Comparison of ENCODE assay signal across 20 mouse cellular contexts in the genomic region with DNA sequence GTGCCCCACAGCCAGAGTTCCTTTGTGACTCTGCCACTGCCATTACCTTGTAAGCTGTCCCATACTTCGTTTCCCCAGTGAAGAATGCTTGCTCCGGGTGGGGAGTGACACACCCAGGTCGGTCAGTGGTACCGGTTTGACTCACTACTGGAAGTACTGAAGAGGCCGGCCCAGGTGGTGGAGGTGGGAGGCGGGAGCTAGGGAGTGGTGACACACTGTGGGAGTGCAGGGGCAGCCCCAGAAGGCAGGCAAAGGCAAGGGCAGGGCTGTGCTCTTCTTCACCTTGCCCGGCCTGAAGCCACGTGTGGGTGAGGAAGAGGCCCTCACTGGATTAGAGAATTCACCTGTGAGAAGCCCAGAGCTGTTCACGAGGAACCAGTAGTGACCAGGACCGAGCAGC. TPM values are rescaled to one million over a fixed set of nuclear protein-coding genes. Genes with fewer than 3 reads are reported as not detected.
DNase-seq lines count a peak whose midpoint lies in the region; ATAC-seq and TF ChIP-seq lines count a peak whose summit lies in the region.
"Had no signal": no experiment of that assay in that cellular context is flagged by ENCODE, and none has a peak within 500 bp of the region (broad histone marks: within the 10 kb centered on the region; RNA-seq: fewer than 3 reads in every experiment).

No protein-coding gene starts in this region.

- no peak overlapping the region for H3K9ac ChIP-seq in stomach, embryonic 16.5 days (ENCODE audit: low read length)
- no peak overlapping the region for H3K9ac ChIP-seq in hindbrain, postnatal 0 days (replicated peaks; ENCODE audit: low read length)
- H3K9ac ChIP-seq: heart, embryonic 13.5 days; limb, embryonic 12.5 days; liver, embryonic 12.5 days; lung, embryonic 14.5 days; midbrain, embryonic 13.5 days; neural tube, embryonic 13.5 days had no signal

- no peaks in the 10 kb centered on the region for H3K27me3 ChIP-seq in stomach, embryonic 16.5 days (ENCODE audit: control insufficient read depth, insufficient read depth, low read length)
- H3K27me3 ChIP-seq in hindbrain, postnatal 0 days (ENCODE audit: insufficient read depth, low read length): no peaks in the 10 kb centered on the region

- ATAC-seq in stomach, embryonic 16.5 days (ENCODE audit: insufficient read depth, low FRiP score): peak; percentile 77; the same call in 1 of the 2 replicates
- no peak for ATAC-seq in hindbrain, postnatal 0 days
- ATAC-seq: hindbrain, embryonic 16.5 days; liver, embryonic 12.5 days; midbrain, embryonic 13.5 days had no signal

- no peaks in the 10 kb centered on the region for H3K36me3 ChIP-seq in stomach, embryonic 16.5 days (ENCODE audit: control insufficient read depth, insufficient read depth, low read length)
- no peaks in the 10 kb centered on the region for H3K36me3 ChIP-seq in hindbrain, postnatal 0 days (ENCODE audit: insufficient read depth, low read length)
- H3K36me3 ChIP-seq: forebrain, embryonic 10.5 days; heart, embryonic 13.5 days; limb, embryonic 12.5 days; liver, embryonic 12.5 days; midbrain, embryonic 13.5 days; neural tube, embryonic 13.5 days had no signal

- no peak overlapping the region for H3K27ac ChIP-seq in stomach, embryonic 16.5 days (ENCODE audit: low read length)
- H3K27ac ChIP-seq in hindbrain, postnatal 0 days: no peak overlapping the region
- H3K27ac ChIP-seq: forebrain, embryonic 10.5 days; heart, embryonic 13.5 days; limb, embryonic 12.5 days; liver, embryonic 12.5 days; midbrain, embryonic 13.5 days; neural tube, embryonic 13.5 days had no signal

- peaks cover 3% of the 10 kb centered on the region; the same call in 1 of the 2 replicates for H3K4me1 ChIP-seq in stomach, embryonic 16.5 days (ENCODE audit: control insufficient read depth, insufficient read depth, low read length)
- H3K4me1 ChIP-seq in hindbrain, postnatal 0 days (ENCODE audit: insufficient read depth, low read length): no peaks in the 10 kb centered on the region
- H3K4me1 ChIP-seq: heart, embryonic 13.5 days had no signal

- no peaks in the 10 kb centered on the region for H3K9me3 ChIP-seq in stomach, embryonic 16.5 days (replicated peaks; ENCODE audit: control insufficient read depth, low read length)
- no peaks in the 10 kb centered on the region for H3K9me3 ChIP-seq in hindbrain, postnatal 0 days (ENCODE audit: low read length)
- H3K9me3 ChIP-seq: forebrain, embryonic 10.5 days; limb, embryonic 12.5 days; liver, embryonic 12.5 days; midbrain, embryonic 13.5 days; neural tube, embryonic 13.5 days had no signal

- intact Hi-C loops in left cerebral cortex, postnatal 14 days (cut with DNase I): loop anchor here (5.0 to 10.0 kb wide), 2 partner anchors 295 to 738 kb away; no protein-coding TSS in a partner anchor

- peak; percentile 26 to 50 for DNase-seq in urinary bladder, adult 18-20 months (ENCODE audit: low spot score in 2 of 2)
- no peak for DNase-seq in urinary bladder, postnatal 10 days (ENCODE audit: low spot score)
- peak; percentile 38 for DNase-seq in ZHBTc4 (ENCODE audit: low read depth, low spot score)
- DNase-seq in left cerebral cortex, postnatal 14 days (ENCODE audit: low spot score in 2 of 2): no peak
- no peak for DNase-seq in hindbrain, postnatal 0 days (ENCODE audit: low spot score)
- DNase-seq in spleen, adult 12 weeks (ENCODE audit: low spot score): no peak
- DNase-seq: adrenal gland, adult 2 months; cerebellum, adult 8-10 months; kidney, adult 8-10 months; kidney, postnatal 14 days; lung, embryonic 14.5 days; thymus, postnatal 14 days had no signal

- TF ChIP-seq CTCF in hindbrain, postnatal 0 days (IDR thresholded peaks at IDR 0.05; ENCODE audit: low read depth): no peak

- no peak overlapping the region for H3K4me2 ChIP-seq in stomach, embryonic 16.5 days (ENCODE audit: low read depth, low read length)
- no peak overlapping the region for H3K4me2 ChIP-seq in hindbrain, postnatal 0 days (ENCODE audit: low read depth, low read length)
- H3K4me2 ChIP-seq: heart, embryonic 13.5 days; limb, embryonic 12.5 days; liver, embryonic 12.5 days; lung, embryonic 14.5 days; midbrain, embryonic 13.5 days; neural tube, embryonic 13.5 days had no signal

- 34% methylated on average over 10 of the region's 10 CpGs for WGBS in stomach, embryonic 16.5 days
- 60% methylated on average over 10 of the region's 10 CpGs for WGBS in hindbrain, postnatal 0 days

- H3K4me3 ChIP-seq in stomach, embryonic 16.5 days (replicated peaks; ENCODE audit: low read length): no peak overlapping the region
- H3K4me3 ChIP-seq in hindbrain, postnatal 0 days (ENCODE audit: low read length): no peak overlapping the region
- H3K4me3 ChIP-seq: forebrain, embryonic 10.5 days; heart, embryonic 13.5 days; limb, embryonic 12.5 days; liver, embryonic 12.5 days; midbrain, embryonic 13.5 days; neural tube, embryonic 13.5 days had no signal

RNA-seq across cellular contexts. Expression of gene Ppp4r2, which starts 46.2 kb away (rescaled TPM):
- 10.5 and 12.7 TPM in 2 replicates for polyA plus RNA-seq in stomach, embryonic 16.5 days (2015; fragmentation: Nextera tagmentation; extraction: Ambion mirVana)
- 10 to 100 TPM; 65.1 to 70.8 TPM for total RNA-seq in left cerebral cortex, postnatal 14 days (2021)
- 23.9 and 24.5 TPM in 2 replicates for total RNA-seq in hindbrain, postnatal 0 days (2014; rRNA removed)
- 9.5 and 10.9 TPM in 2 replicates for polyA plus RNA-seq in hindbrain, postnatal 0 days (2015; fragmentation: Nextera tagmentation; extraction: Ambion mirVana)

Comparison
In these comparisons a context has a peak if more than half of its experiments do, and no peak if none do; other contexts are left out.
1. DNase-seq: peak in urinary bladder, adult 18-20 months (2 of 2) and ZHBTc4 (single experiment); none in urinary bladder, postnatal 10 days (single experiment), left cerebral cortex, postnatal 14 days (0 of 2), hindbrain, postnatal 0 days (single experiment) and spleen, adult 12 weeks (single experiment).